ENCODE assay signal across 28 mouse cellular contexts in the genomic region with DNA sequence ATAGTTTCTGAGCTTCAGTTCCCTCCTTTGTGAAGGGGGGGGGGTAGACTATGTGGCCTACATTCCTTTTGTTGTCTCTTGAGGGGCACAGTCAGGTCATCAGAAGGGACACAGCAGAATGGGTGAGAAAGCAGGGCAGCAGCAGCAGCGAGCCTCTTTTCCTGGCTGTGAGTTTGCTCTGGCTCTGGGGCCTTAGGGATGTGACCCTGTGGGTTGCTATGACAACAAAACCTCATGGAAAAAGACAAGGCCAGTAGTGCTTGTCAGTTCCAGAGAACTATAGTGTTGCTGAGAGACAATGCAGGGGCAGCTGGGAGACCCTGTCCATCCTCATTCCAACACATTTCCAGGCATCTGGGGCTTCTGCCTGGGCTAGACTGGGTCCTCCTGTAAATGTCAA.
DNase-seq lines count a peak whose midpoint lies in the region; ATAC-seq and TF ChIP-seq lines count a peak whose summit lies in the region.
"Had no signal": no experiment of that assay in that cellular context is flagged by ENCODE, and none has a peak within 500 bp of the region (broad histone marks: within the 10 kb centered on the region; RNA-seq: fewer than 3 reads in every experiment).

No protein-coding gene starts in this region.

- no peak overlapping the region for H3K4me3 ChIP-seq in midbrain, embryonic 12.5 days
- H3K4me3 ChIP-seq in midbrain, postnatal 0 days (ENCODE audit: low read depth, low read length), result no peak overlapping the region
- H3K4me3 ChIP-seq: embryonic facial prominence, embryonic 10.5 days; heart, embryonic 15.5 days; limb, embryonic 15.5 days; lung, embryonic 15.5 days; megakaryocyte, embryonic 14.5 days; myocyte; neural tube, embryonic 13.5 days; stomach, embryonic 15.5 days had no signal

- no peaks in the 10 kb centered on the region for H3K9me3 ChIP-seq in midbrain, embryonic 12.5 days
- H3K9me3 ChIP-seq in midbrain, postnatal 0 days (ENCODE audit: low read length), result no peaks in the 10 kb centered on the region
- H3K9me3 ChIP-seq: embryonic facial prominence, embryonic 10.5 days; heart, embryonic 15.5 days; limb, embryonic 15.5 days; lung, embryonic 15.5 days; megakaryocyte, embryonic 14.5 days; neural tube, embryonic 13.5 days; stomach, embryonic 15.5 days had no signal

- intact Hi-C loops in heart, postnatal 10 days (cut with DNase I), result no loop called here

- TF ChIP-seq CTCF in midbrain, postnatal 0 days (IDR thresholded peaks at IDR 0.05), result no peak

- 0 out of 2 replicates have a peak, but pooled peaks have one; percentile 30 for ATAC-seq in midbrain, embryonic 12.5 days (ENCODE audit: low FRiP score, low read depth)
- no peak for ATAC-seq in midbrain, postnatal 0 days (ENCODE audit: low FRiP score)

- H3K36me3 ChIP-seq in midbrain, embryonic 12.5 days, result no peaks in the 10 kb centered on the region
- H3K36me3 ChIP-seq in midbrain, postnatal 0 days (ENCODE audit: insufficient read depth, low read length), result peaks cover 7% of the 10 kb centered on the region; the same call in 1 of the 2 replicates
- H3K36me3 ChIP-seq: embryonic facial prominence, embryonic 10.5 days; heart, embryonic 15.5 days; limb, embryonic 15.5 days; lung, embryonic 15.5 days; neural tube, embryonic 13.5 days; stomach, embryonic 15.5 days had no signal

- peaks cover 19% of the 10 kb centered on the region; the same call in 1 of the 2 replicates for H3K4me1 ChIP-seq in midbrain, embryonic 12.5 days
- H3K4me1 ChIP-seq in midbrain, postnatal 0 days (ENCODE audit: insufficient read depth, low read length), result no peaks in the 10 kb centered on the region
- H3K4me1 ChIP-seq: heart, embryonic 15.5 days; limb, embryonic 15.5 days; lung, embryonic 15.5 days; stomach, embryonic 15.5 days had no signal

- H3K9ac ChIP-seq in midbrain, embryonic 12.5 days (replicated peaks), result no peak overlapping the region
- H3K9ac ChIP-seq in midbrain, postnatal 0 days (replicated peaks; ENCODE audit: low read length, poor library complexity, severe bottlenecking), result no peak overlapping the region
- H3K9ac ChIP-seq: heart, embryonic 15.5 days; limb, embryonic 15.5 days; liver, embryonic 14.5 days; lung, embryonic 15.5 days; neural tube, embryonic 13.5 days; stomach, embryonic 15.5 days had no signal

- peak; percentile 27 for DNase-seq in adrenal gland, adult 2 months
- no peak for DNase-seq in adrenal gland, postnatal 25 days
- DNase-seq in heart, adult 11 months, result peak; percentile 62
- DNase-seq in heart, postnatal 10 days, result no peak
- DNase-seq in midbrain, postnatal 0 days (ENCODE audit: low spot score), result no peak
- DNase-seq in retina, postnatal 1 day, result peak; percentile 76
- no peak for DNase-seq in layer of hippocampus, adult 18-20 months (ENCODE audit: low spot score in 2 of 2)
- DNase-seq: cerebellum, adult 18-20 months; cerebellum, postnatal 25 days; gastrocnemius, postnatal 36 days; heart, postnatal 4 days; kidney, adult 2 months; left cerebral cortex, postnatal 4 days; lung, postnatal 36 days; right cerebral cortex, adult 18-20 months; right cerebral cortex, postnatal 4 days; thymus, postnatal 36 days had no signal

- H3K27ac ChIP-seq in midbrain, embryonic 12.5 days (replicated peaks), result peak overlapping the region; percentile 27; the same call in 1 of the 2 replicates
- no peak overlapping the region for H3K27ac ChIP-seq in midbrain, postnatal 0 days (ENCODE audit: low read depth, low read length)
- H3K27ac ChIP-seq: embryonic facial prominence, embryonic 10.5 days; heart, embryonic 15.5 days; kidney, postnatal 0 days; limb, embryonic 15.5 days; liver, embryonic 14.5 days; lung, embryonic 15.5 days; neural tube, embryonic 13.5 days; stomach, embryonic 15.5 days had no signal

- WGBS in midbrain, embryonic 12.5 days, result 5% methylated on average over 1 of the region's 1 CpGs
- WGBS in midbrain, postnatal 0 days, result 8% methylated on average over 1 of the region's 1 CpGs

- H3K4me2 ChIP-seq in midbrain, embryonic 12.5 days (replicated peaks), result no peak overlapping the region
- H3K4me2 ChIP-seq in midbrain, postnatal 0 days (ENCODE audit: low read depth, low read length, poor library complexity, severe bottlenecking), result no peak overlapping the region
- H3K4me2 ChIP-seq: heart, embryonic 15.5 days; limb, embryonic 15.5 days; lung, embryonic 15.5 days; neural tube, embryonic 13.5 days; stomach, embryonic 15.5 days had no signal

- no peaks in the 10 kb centered on the region; the same call in 1 of the 2 replicates for H3K27me3 ChIP-seq in midbrain, embryonic 12.5 days
- no peaks in the 10 kb centered on the region for H3K27me3 ChIP-seq in midbrain, postnatal 0 days (ENCODE audit: insufficient read depth, low read length)
- H3K27me3 ChIP-seq: heart, embryonic 15.5 days; limb, embryonic 15.5 days; lung, embryonic 15.5 days; neural tube, embryonic 13.5 days; stomach, embryonic 15.5 days had no signal

Comparison
In these comparisons a context has a peak if more than half of its experiments do, and no peak if none do; other contexts are left out.
1. DNase-seq: peak in adrenal gland, adult 2 months (single experiment), heart, adult 11 months (single experiment) and retina, postnatal 1 day (single experiment); none in adrenal gland, postnatal 25 days (single experiment), heart, postnatal 10 days (0 of 2), midbrain, postnatal 0 days (single experiment) and layer of hippocampus, adult 18-20 months (0 of 2).